Comparison of ENCODE assay signal across 20 mouse cellular contexts in genomic region chr5:36128513-36128912, GRCm38 (mm10).
DNase-seq lines count a peak whose midpoint lies in the region; ATAC-seq and TF ChIP-seq lines count a peak whose summit lies in the region.
"Had no signal": no experiment of that assay in that cellular context is flagged by ENCODE, and none has a peak within 500 bp of the region (broad histone marks: within the 10 kb centered on the region; RNA-seq: fewer than 3 reads in every experiment).

No protein-coding gene starts in this region.

- H3K4me2 ChIP-seq in heart, embryonic 13.5 days, result peak overlapping the region; percentile 13; the same call in 1 of the 2 replicates
- no peak overlapping the region for H3K4me2 ChIP-seq in heart, embryonic 15.5 days
- H3K4me2 ChIP-seq in myocyte (ENCODE audit: low read depth), result peak overlapping the region; percentile 37
- H3K4me2 ChIP-seq: embryonic facial prominence, embryonic 12.5 days; forebrain, embryonic 15.5 days; hindbrain, embryonic 15.5 days; liver, embryonic 11.5 days; lung, embryonic 14.5 days; midbrain, embryonic 11.5 days; neural tube, embryonic 13.5 days had no signal

- 0 out of 2 replicates have a peak overlapping the region, but pooled peaks have one; percentile 40 for H3K9ac ChIP-seq in heart, embryonic 13.5 days
- H3K9ac ChIP-seq in heart, embryonic 15.5 days, result no peak overlapping the region
- H3K9ac ChIP-seq: embryonic facial prominence, embryonic 12.5 days; forebrain, embryonic 15.5 days; hindbrain, embryonic 15.5 days; lung, embryonic 14.5 days; neural tube, embryonic 13.5 days had no signal

- H3K27me3 ChIP-seq in heart, embryonic 13.5 days (replicated peaks), result no peaks in the 10 kb centered on the region
- H3K27me3 ChIP-seq in heart, embryonic 15.5 days, result no peaks in the 10 kb centered on the region
- no peaks in the 10 kb centered on the region for H3K27me3 ChIP-seq in myocyte (ENCODE audit: control insufficient read depth, insufficient read depth, insufficient read length)
- H3K27me3 ChIP-seq: embryonic facial prominence, embryonic 12.5 days; forebrain, embryonic 15.5 days; hindbrain, embryonic 15.5 days had no signal

- H3K79me2 ChIP-seq in myocyte (ENCODE audit: control insufficient read depth, insufficient read depth), result no peaks in the 10 kb centered on the region

- no peaks in the 10 kb centered on the region for H3K9me3 ChIP-seq in heart, embryonic 13.5 days
- H3K9me3 ChIP-seq in heart, embryonic 15.5 days (replicated peaks), result no peaks in the 10 kb centered on the region
- H3K9me3 ChIP-seq: embryonic facial prominence, embryonic 12.5 days; forebrain, embryonic 15.5 days; hindbrain, embryonic 15.5 days; neural tube, embryonic 13.5 days had no signal

- no peak overlapping the region for H3K4me3 ChIP-seq in heart, embryonic 13.5 days
- no peak overlapping the region for H3K4me3 ChIP-seq in heart, embryonic 15.5 days
- no peak overlapping the region for H3K4me3 ChIP-seq in myocyte
- H3K4me3 ChIP-seq: embryonic facial prominence, embryonic 12.5 days; forebrain, embryonic 15.5 days; hindbrain, embryonic 15.5 days; layer of hippocampus, adult 2 months; neural tube, embryonic 13.5 days had no signal

- H3K4me1 ChIP-seq in heart, embryonic 13.5 days, result peaks cover 54% of the 10 kb centered on the region
- peaks cover 29% of the 10 kb centered on the region for H3K4me1 ChIP-seq in heart, embryonic 15.5 days (replicated peaks)

- intact Hi-C loops in heart, postnatal 25 days (cut with DNase I), result no loop called here

- peak overlapping the region; percentile 74 for H3K27ac ChIP-seq in heart, embryonic 13.5 days (replicated peaks)
- peak overlapping the region; percentile 59 for H3K27ac ChIP-seq in heart, embryonic 15.5 days
- H3K27ac ChIP-seq: embryonic facial prominence, embryonic 12.5 days; forebrain, embryonic 15.5 days; hindbrain, embryonic 15.5 days; neural tube, embryonic 13.5 days had no signal

- H3K36me3 ChIP-seq in heart, embryonic 13.5 days, result no peaks in the 10 kb centered on the region
- H3K36me3 ChIP-seq in heart, embryonic 15.5 days, result no peaks in the 10 kb centered on the region
- no peaks in the 10 kb centered on the region for H3K36me3 ChIP-seq in myocyte (ENCODE audit: control insufficient read depth, insufficient read depth)
- H3K36me3 ChIP-seq: embryonic facial prominence, embryonic 12.5 days; forebrain, embryonic 15.5 days; hindbrain, embryonic 15.5 days; neural tube, embryonic 13.5 days had no signal

- 29% methylated on average over 3 of the region's 3 CpGs for WGBS in heart, embryonic 13.5 days
- 29% methylated on average over 3 of the region's 3 CpGs for WGBS in heart, embryonic 15.5 days

- no peak for DNase-seq in heart, postnatal 25 days (ENCODE audit: low spot score)
- DNase-seq in lung, postnatal 10 days, result peak; percentile 24
- no peak for DNase-seq in lung, adult 18-20 months
- DNase-seq in neural tube, embryonic 10.5 days (ENCODE audit: extremely low spot score, low spot score), result no peak
- DNase-seq: B cell, adult 2 months; cerebellum, adult 8-10 months; gastrocnemius, postnatal 25 days; kidney, adult 11 months; lung, embryonic 14.5 days; right cerebral cortex, adult 18-20 months had no signal

- no peak for TF ChIP-seq POLR2A in myocyte (IDR thresholded peaks at IDR 0.05; ENCODE audit: insufficient read length, low read depth)

- no peak for ATAC-seq in heart, embryonic 13.5 days (ENCODE audit: extremely low read depth, insufficient number of reproducible peaks, low FRiP score, low TSS enrichment)
- peak; percentile 57; the same call in 1 of the 2 replicates for ATAC-seq in heart, embryonic 15.5 days (replicated peaks; ENCODE audit: insufficient number of reproducible peaks, insufficient read depth, low FRiP score, low read depth)
- ATAC-seq: forebrain, embryonic 15.5 days had no signal

- no peak overlapping the region for H3ac ChIP-seq in myocyte (ENCODE audit: control insufficient read depth, insufficient read length)

TF ChIP-seq in myocyte, 11 proteins besides CTCF, POLR2A, EP300 and RAD21:
- TF ChIP-seq MYOD1 (IDR thresholded peaks at IDR 0.05; ENCODE audit: control insufficient read depth in 1 of 3, insufficient read length in 2 of 3, low read depth in 2 of 3) (peak in 1 of 3 experiments; percentile 78), SRF (IDR thresholded peaks at IDR 0.05; ENCODE audit: control insufficient read depth, insufficient read length, low read depth) (peak; percentile 77), TCF3 (IDR thresholded peaks at IDR 0.05; ENCODE audit: insufficient read length, low read depth) (peak; percentile 21), E2F4 (IDR thresholded peaks at IDR 0.05; ENCODE audit: insufficient read depth) (no peak), MYOG (IDR thresholded peaks at IDR 0.05; ENCODE audit: control insufficient read depth in 1 of 3, insufficient read depth in 1 of 3, insufficient read length in 2 of 3, low read depth in 2 of 3) (peak in 2 of 3 experiments; percentile 54 to 61)
